Mouse (Mus musculus): ENCODE measurements around the gene Mospd3. TPM values are rescaled to one million over a fixed set of nuclear protein-coding genes. Genes with fewer than 3 reads are reported as not detected.
A peak's percentile ranks its signal among the peaks of the same experiment; 100 is the strongest.
"Not testable (repeated sequence)": the region's sequence is repeated elsewhere in the genome, so short reads cannot be mapped to it uniquely, and the experiment has no call there.

The Mospd3 gene
- total and polyA plus RNA-seq, 3 experiments: 45.4 to 211 (median 54.1) TPM

DNA sequence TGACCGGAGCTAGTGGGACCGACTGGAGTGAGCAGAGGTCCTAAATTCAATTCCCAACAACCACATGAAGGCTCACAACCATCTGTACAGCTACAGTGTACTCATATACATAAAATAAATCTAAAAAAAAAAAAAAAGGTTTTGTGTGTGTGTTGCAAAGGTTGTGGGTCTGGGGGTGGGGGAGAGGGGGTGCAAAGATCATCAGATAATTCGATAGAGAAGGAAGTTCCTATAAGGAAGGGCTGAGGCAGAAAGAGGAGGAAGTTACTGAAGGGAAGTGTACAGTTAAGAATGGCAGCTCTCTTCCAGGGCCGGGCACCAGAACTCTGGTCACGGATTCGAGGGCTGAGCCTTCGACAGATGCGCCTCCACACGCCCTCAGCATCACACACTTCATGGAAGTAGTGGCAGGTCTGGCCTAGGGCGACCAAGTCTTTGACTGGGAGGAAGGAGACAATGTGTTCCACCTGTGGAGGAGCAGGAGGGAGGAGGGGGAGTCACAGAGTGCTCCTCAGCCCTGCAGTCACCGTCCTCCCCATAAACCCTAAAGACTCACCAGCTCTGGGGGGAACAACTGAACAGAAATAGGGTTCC, 23.2 kb upstream of the Mospd3 start:
- DNase-seq: no peak

DNA sequence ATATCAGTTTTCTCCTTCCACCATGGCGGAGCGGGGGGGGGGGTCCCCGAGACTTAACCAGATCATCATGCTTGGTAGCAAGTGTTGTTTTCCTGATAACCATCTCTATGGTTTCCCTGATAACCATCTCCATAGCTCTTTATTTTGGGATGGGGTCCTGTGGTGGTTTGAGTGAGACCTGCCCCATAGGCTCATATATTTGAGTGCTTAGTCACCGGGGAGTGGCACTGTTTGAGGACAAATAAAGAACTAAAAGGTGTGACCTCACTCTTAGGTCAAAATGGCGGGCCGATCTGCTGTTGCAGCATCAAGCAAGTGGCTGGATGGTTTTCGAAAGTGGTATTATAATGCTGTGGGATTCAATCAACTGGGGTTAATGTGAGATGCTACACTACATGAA, 14.5 kb upstream of the Mospd3 start:
- no peak for DNase-seq

DNA sequence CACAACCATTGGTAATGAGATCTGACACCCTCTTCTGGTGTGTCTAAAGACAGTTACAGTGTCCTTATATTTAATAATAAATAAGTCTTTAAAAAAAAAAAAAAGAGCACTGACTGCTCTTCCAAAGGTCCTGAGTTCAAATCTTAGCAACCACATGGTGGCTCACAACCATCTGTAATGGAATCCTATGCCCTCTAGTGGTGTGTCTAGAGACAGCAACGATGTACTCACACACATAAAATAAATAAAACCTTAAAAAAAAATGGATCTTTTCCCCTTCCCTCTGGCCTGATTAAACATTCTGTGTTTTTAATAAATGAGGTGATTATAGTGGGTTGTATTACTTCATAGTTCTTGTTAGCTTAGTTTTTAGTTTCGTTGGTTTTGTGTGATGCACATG, 14.1 kb upstream of the Mospd3 start:
- DNase-seq: not testable (repeated sequence)

DNA sequence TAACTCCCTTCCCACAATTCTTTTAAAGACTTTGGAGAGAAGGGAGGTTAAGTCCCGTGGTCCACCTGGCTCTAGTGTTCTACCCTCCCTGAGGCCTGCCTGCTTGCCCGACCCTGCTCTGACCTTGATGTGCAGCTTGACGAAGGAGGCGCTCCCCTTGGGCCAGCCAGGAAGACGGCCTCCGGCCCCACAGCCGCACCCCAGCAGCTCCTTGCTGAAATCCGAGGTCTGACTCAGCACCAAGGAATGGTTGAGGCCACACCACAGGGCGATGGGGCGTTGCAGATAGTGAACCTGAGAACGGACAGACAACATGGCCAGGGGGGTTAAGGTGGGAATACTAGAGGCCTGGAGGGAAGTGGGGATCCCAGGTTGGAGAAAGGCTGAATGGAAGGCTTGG, 12.7 kb upstream of the Mospd3 start, which contains the start of gene Pcolce:
Pcolce (minus strand) TSS at position 235 of the 400 bp plus-strand sequence.
- peak; percentile 88 for DNase-seq

DNA sequence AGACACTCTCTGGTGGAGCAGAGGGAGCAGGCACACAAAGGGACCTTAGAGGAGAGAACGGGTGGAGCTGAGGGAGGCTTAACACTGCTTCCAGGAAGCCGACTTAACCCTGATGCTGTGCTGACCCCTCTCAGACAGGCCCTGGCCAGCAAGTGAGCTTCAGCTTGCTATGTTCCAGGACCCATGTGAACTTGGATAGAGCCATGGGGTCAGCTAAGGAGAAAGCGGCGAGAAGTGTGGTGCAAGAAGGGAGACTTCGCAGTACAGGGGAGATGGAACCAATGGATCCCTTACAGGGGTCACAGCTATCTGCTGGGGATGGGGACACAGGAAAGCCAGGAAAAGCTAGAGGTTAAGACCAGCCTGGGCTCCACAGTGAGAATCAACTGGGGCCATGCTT, 12.2 kb upstream of the Mospd3 start:
- DNase-seq: no peak

DNA sequence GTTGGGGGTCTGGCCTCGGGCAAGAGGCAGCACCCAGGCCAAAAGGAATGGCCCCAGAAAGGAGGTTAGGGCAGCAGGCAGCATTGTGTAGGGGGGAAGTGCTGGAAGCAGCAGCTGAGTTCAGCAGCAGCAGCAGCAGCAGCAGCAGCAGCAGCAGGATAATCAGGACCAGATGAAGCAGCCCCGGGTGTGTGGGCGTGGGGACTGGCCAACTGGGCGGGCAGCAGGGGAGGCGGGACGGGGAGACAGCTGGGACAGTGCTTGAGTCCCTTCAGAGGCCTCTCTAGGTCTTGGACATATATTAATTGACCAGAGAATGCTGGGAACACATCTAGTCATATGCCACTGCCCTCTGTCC, 10.4 kb upstream of the Mospd3 start:
- peak; percentile 87 for DNase-seq

DNA sequence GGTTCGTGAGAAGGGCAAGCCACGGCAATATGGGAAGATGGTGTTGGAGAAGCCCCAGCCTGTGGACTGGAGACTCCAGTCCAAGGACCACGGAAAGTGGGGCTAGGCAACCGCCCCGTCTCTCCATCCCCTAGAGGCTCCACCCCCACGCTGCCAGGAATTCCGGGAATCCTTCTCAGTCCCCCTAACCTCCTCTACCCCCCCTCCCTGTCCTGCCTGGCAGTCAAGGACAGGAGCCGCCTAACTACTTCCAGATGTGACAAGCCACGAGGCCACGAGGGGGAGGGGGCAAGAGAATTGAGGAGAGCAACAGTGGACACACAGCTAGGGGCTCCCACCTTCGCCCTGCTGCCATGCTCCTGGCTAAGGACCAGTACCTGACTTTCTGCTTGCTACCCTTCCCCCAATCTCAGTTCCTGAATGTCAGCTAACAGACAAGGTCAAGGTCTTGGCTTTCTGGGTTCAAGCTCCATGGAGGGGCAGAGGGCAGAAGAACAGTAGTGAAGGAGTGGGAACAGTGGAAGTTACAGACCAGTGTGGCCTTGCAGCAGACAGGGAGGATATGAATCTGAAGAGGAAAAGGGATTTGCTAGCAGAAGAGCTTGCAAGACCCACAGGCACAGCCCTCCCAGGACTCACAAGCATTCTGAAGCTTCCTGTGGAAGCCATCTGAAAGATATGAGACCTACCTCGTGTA, 9.8 kb upstream of the Mospd3 start:
- DNase-seq: peak; percentile 92

DNA sequence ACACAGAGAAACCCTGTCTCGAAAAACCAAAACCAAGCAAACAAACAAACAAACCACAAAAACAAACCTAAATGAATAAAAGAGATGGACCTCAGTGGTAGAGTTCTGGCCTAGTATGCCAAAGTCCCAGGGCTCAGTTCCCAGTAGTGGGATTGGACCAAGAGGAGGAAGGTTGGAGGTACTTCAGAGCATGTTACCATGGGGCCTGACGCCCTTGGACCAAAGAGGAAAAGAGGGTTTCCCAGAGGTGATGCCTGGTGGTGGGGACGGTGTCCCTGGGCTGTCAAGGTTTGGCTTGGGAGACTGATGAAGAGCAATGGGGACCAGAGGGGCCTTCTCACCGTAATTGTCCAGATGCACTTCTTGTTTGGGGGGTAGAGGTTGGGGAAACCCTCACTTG, 9.2 kb upstream of the Mospd3 start:
- no peak for DNase-seq

DNA sequence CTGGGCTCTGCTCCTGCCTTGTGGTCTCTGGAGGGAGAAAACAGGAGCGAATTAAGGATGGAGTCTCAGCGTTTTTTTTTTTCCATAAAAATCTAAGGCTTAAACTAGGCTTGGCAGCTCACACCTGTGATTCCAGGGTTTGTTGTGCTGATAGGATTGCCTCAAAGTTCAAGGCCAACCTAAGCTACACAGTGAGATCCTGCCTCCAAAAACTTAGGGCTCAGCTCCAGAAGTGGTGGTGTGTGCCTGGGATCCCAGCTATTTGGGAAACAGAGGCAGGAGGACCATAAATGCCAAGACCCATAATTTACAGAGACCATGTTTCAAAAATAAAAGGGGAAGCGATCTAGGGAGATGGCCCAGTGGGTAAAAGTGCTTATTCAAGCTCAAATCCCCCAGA, 8.4 kb upstream of the Mospd3 start:
- DNase-seq: no peak

DNA sequence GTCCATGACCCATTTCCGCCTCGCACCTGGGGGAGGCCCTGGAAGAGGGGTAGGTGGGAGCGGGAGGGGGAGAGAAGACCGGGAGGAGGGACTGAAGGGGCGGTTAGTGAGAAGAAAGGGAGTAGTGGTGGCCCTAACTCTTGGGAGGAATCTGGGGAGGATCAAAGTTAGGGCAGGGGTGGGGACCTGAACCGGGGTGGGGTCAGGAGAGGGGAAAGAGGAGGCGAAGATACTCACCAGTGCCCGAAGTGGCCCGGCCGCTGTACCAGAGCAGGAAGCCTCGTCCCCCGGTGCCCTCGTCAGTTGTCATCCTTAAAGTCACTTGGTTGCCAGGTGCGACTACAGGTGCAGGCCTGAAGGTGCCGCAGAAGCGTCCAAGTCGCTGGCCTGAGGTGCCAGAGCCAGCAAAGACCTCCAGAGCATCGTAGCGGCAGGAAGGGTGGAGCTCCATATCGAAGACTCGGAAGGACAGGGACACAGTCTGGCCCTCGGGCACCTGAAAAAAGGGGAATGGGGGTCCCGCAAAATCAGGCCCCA, 7.9 kb upstream of the Mospd3 start:
- DNase-seq: no peak

DNA sequence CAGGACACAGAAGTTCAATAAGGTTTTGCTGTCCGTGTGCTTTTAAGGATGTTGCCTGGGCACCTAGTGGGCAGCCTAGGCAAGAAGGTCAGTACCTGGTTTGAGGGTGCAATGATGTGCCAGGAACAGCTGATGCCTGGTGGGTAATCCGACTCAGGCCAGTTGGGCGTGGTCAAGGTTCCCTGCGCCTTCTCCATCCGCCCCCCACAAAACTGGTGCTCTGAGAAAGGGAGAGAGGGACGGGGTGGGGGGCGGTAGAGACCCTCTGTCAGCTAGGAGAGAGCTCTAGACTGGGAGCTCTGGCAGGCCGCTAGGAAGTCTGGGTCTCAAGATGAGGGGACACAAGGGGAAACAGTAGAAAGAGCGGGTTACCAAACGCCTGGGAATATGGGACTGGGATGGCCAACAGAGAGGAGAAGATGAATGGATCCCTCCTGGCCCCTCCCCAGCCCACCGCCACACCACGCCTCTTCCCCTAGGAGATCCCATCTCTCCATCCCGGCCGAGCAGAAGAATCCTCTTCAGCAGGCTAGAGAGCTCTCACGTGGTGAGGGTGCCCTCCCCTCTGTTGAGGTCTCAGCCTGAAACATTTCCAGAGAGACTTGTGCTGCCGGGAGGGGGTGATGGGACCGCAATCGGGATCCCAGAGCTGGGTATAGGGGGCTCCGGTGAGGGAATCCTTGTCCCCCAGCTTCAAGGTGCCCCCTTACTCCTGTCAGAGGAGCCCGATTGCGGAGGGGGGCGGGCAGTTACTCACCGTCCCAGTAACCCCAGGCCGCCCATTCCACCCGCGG, 7.2 kb upstream of the Mospd3 start:
- peak; percentile 25 for DNase-seq

DNA sequence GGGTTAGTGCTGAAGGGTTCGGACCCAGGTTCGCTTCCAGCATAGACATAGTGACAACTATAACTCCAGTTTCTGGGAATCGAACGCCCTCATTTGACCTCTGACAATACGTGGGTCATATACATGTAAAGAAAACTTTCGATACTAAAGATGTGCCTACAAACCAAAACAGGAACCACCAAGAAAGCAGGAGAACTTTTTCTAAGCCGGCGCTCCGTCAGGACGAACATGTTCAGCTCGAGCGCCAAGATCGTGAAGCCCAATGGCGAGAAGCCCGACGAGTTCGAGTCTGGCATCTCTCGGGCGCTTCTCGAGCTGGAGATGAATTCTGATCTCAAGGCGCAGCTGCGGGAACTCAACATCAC, 489 bp upstream of the Mospd3 start:
- no peak for DNase-seq

DNA sequence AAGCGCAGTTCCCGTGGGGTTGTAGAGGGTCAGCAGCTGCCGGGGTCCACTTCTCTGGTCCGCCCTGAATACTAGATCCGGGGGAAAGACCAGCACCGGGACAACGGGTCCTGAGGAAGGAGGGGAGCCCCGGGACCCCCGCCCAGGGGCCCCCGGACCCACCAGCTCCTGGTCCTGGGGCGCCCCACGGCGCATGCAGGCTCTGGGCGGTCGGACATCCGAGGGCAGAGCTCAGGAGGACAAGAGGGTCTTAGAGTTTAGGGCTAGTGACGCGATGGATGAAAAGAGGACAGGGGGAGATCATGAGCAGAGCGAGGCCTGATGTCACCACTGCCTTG, 608 bp downstream of the Mospd3 start:
- DNase-seq: no peak

DNA sequence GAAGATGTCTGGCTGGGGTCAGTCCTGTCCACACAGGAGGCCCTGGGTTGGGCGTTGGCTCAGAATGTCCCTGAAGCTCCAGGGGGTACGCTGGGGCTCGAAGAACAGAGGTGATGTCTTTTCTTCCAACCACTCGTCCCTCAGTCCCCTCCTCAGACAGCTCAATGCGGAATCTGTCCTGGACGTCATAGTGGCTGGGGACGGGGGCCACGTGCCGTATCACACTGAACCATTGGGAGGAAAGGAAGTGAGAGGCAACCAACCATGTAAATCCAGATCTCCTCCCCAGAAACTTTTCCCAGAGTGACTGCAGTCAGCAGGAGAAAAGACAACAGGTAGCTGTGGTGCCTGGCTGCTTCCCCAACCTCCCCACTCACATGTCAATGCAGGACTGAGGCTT, 1.3 kb downstream of the Mospd3 start:
- no peak for DNase-seq

DNA sequence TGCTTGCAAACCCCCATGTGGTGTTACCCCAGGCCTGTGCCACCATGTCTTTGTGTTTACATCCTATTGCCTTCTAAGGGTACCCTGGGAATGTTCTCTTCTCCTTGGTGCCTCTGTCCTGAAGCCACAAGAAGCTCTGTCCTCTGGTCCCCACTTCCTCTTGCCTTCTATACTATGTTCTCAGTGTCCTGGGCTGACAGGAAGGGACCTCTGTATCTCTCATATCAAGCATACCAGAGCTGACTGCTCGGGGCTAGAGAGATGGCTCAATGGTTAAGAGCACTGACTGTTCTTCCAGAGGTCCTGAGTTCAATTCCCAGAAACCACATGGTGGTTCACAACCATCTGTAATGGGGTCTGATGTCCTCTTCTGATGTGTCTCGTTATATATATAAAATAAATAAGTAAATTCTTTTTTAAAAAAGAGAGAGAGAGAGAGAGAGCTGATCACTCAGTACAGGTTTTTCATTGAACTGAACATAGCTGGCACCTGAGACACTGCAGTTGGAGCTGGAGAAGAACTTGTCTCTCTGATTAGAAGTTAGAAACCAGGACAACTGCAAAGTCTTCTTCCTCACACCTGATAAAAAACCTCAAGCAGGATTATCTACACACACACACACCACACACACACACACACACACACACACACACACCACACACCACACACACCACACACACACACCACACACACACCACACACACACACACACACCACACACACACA, 2.6 kb downstream of the Mospd3 start:
- no peak for DNase-seq

DNA sequence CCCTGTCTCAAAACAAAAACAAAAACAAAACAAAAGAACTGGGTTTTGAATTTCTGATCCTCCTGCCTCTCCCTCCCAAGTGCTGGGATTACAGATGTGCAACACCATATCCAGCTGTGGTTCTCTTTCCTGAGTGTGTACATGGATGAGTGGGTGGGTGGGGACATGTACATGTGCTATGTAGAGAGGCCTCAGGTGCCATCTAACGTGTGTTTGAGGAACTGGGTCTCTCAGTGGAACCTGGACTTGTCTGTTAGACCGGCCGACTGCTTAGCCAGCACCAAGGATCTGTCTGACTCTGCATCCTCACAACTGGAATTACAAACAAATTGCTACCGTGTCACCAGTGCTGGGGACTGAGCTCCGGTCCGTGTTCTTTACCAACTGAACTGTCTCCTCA, 3.2 kb downstream of the Mospd3 start:
- DNase-seq: no peak

DNA sequence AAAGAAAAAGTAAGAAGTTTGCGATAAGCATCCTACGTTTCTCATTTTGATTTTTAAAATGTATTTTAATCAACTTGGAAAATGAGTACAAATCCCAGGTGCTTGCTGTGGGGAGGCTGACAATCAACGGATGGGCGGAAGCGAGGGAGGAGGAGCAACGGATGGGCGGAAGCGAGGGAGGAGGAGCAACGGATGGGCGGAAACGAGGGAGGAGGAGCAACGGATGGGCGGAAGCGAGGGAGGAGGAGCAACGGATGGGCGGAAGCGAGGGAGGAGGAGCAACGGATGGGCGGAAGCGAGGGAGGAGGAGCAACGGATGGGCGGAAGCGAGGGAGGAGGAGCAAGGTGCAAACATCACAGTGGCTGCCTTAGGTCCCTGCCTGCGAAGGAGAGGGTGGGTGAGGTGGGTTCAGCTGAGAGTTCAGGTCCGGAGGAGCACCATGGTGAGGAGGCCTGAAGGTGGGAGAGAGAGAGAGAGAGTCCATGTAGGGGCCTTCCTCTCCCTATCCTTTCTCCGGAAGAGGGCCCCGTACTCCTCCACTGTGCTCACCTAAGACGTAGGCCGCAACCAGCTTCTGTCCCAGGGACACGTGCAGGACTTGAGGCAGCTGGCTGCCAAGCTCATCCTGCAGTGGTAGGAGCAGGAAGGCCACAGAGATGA, 4.1 kb downstream of the Mospd3 start:
- no peak for DNase-seq

DNA sequence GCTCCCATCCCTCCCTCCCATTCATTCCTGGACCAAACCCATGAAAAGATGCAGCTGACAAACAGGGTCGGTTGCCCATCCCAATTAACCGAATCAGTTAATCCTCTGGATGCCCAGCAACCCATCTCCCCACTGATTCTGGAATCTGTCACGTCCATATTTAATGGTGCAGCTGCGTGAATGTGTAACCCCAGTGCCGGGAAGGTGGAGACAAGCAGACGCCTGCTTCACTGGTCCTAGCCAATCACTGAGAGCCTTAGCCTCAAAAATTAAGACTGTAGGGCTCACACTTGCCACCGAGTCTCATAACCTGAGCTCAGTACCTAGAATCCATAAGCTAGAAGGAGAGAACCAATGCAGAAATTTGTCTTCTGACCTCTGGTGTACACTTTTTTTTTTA, 4.9 kb downstream of the Mospd3 start:
- no peak for DNase-seq

DNA sequence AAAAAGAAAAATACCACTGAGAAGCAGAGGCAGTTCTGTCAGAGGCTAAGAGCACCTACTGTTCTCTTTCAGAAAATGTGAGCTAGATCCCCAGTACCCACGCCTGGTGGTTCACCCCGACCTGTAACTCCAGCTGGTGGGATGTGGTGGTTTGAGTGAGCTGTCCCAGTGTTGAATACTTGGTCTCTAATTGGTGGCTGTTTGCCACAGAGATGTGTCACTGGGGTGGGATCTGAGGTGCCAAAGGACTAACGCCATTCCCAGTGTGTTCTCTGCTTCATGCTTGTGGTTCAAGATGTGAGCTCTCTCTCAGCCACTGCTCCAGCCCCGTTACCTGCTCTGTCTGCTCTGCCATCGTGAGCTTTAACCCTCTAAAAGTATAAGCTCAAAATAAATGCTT, 10.4 kb downstream of the Mospd3 start:
- DNase-seq: no peak

DNA sequence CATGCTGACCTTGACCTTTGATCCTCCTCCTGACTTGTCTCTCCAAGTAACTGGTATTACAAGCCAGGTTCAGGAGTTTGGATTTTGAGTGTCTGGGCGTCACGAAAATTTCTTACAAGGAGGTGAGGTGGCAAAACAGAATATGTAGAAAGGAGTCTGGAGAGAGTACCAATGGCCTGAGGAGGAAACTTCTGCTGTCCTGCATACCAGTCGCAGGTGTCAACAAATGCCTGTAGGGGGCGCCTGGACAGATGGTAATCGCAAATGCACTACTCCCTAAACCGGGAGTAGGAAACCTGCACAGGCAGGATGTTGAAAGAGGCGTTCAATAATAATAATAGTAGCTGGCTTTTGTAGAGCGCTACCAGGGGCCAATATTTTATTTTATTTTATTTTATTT, 15.9 kb downstream of the Mospd3 start:
- peak; percentile 82 for DNase-seq

DNA sequence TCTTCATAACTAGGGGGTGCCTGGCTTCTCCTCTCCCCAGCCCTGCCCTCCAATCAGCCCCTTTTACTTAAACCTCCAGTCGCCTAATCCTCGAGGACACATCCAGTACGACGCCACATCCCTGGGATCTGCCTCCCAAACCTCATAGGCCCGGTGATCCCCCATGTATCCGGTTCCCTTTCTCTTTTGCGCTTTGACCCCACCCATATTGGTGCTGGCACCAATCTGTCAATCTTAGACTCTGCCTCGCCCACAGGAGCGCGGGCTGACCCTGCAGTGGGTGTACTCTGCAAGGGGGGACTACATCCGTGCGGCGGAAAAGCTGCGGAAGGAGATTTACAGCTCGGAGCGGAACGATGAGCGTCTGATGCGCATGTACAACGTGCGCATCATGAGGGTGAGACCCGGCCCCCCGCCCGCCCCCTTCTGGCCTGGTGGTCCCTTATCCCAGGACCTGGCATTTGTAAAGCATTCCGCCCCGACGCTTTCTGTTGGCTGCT, 17.1 kb downstream of the Mospd3 start:
- DNase-seq: no peak

DNA sequence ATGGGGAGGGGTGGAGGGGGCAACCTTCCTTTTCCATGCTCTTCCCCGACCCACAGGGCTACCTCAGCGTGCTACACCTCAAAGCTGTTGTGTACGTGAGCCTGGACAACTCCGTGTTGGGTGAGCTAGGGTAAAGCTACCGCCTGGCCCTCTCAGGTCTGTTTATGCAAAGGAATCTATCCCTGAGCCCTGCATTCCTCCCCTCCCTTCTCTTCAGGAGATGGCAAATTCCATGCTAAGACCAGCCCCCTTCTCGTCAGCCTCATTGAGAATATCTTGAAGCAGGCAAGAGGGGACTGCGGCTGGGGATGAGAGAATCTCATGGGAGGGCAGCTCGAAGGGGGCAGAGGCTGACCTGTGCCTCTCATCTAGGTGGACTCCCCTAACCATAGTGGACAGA, 18.2 kb downstream of the Mospd3 start:
- DNase-seq: no peak
